Mouse (Mus musculus) retina, postnatal 7 days (tissue): ENCODE data around the gene Olfm2.
"Not testable (repeated sequence)": the region's sequence is repeated elsewhere in the genome, so short reads cannot be mapped to it uniquely, and the experiment has no call there.

Experiments
- DNase-seq: peaks from one replicate; pipeline ENCODE4 v3.0.0-alpha.2; 2012; ENCODE audit warnings: low read depth, low spot score

Gene Olfm2

GRCm38 (mm10) chr9:20696107-20696712 lies 49.9 kb downstream of the Olfm2 start:
- DNase-seq = no peak

GRCm38 (mm10) chr9:20694721-20695235 lies 51.4 kb downstream of the Olfm2 start:
- DNase-seq = no peak

GRCm38 (mm10) chr9:20692863-20693262 lies 53.3 kb downstream of the Olfm2 start:
- no peak for DNase-seq

- not testable (repeated sequence) for DNase-seq
These were observed 55.7 kb downstream of the Olfm2 start for GRCm38 (mm10) chr9:20690449-20690848.

GRCm38 (mm10) chr9:20689913-20690312 lies 56.2 kb downstream of the Olfm2 start:
- DNase-seq = no peak

- DNase-seq = no peak
These were observed 56.7 kb downstream of the Olfm2 start for GRCm38 (mm10) chr9:20689403-20689802.

GRCm38 (mm10) chr9:20685081-20685861 lies 60.9 kb downstream of the Olfm2 start:
- no peak for DNase-seq

GRCm38 (mm10) chr9:20682389-20682722 lies 63.8 kb downstream of the Olfm2 start:
- DNase-seq = no peak

- no peak for DNase-seq
These were observed 64.4 kb downstream of the Olfm2 start for GRCm38 (mm10) chr9:20681546-20682388.

GRCm38 (mm10) chr9:20680378-20680958 lies 65.7 kb downstream of the Olfm2 start:
- no peak for DNase-seq

GRCm38 (mm10) chr9:20677892-20678291 lies 68.3 kb downstream of the Olfm2 start:
- DNase-seq = no peak

- DNase-seq = no peak
These were observed 74.1 kb downstream of the Olfm2 start for GRCm38 (mm10) chr9:20672047-20672446.

GRCm38 (mm10) chr9:20668065-20668464 lies 78.1 kb downstream of the Olfm2 start:
- DNase-seq = no peak

- no peak for DNase-seq
These were observed 79.6 kb downstream of the Olfm2 start for GRCm38 (mm10) chr9:20666510-20667034.

- no peak for DNase-seq
These were observed 80.2 kb downstream of the Olfm2 start for GRCm38 (mm10) chr9:20665925-20666324.

GRCm38 (mm10) chr9:20664982-20665637 lies 81.0 kb downstream of the Olfm2 start:
- no peak for DNase-seq

- no peak for DNase-seq
These were observed 81.8 kb downstream of the Olfm2 start for GRCm38 (mm10) chr9:20664366-20664765.

- no peak for DNase-seq
These were observed 82.2 kb downstream of the Olfm2 start for GRCm38 (mm10) chr9:20663956-20664355.

GRCm38 (mm10) chr9:20662874-20663273 lies 83.3 kb downstream of the Olfm2 start:
- DNase-seq = no peak

GRCm38 (mm10) chr9:20662325-20662724 lies 83.8 kb downstream of the Olfm2 start:
- peak; percentile 62 for DNase-seq

GRCm38 (mm10) chr9:20657546-20657945 lies 88.6 kb downstream of the Olfm2 start:
- no peak for DNase-seq
